10 mouse cellular contexts compared by ENCODE assay signal in genomic region chr6:52987905-52988640, GRCm38 (mm10).
"Had no signal": no experiment of that assay in that cellular context is flagged by ENCODE, and none has a peak within 500 bp of the region (broad histone marks: within the 10 kb centered on the region; RNA-seq: fewer than 3 reads in every experiment).

No protein-coding gene starts in this region.

- H3K4me1 ChIP-seq: kidney, embryonic 15.5 days; lung, embryonic 15.5 days; megakaryocyte, embryonic 14.5 days; midbrain, embryonic 10.5 days; midbrain, embryonic 13.5 days had no signal

- ATAC-seq: midbrain, embryonic 13.5 days had no signal

- H3K9ac ChIP-seq: kidney, embryonic 15.5 days; liver, embryonic 14.5 days; lung, embryonic 15.5 days; midbrain, embryonic 13.5 days had no signal

- H3K36me3 ChIP-seq: kidney, embryonic 15.5 days; lung, embryonic 15.5 days; midbrain, embryonic 10.5 days; midbrain, embryonic 13.5 days had no signal

- H3K4me2 ChIP-seq: kidney, embryonic 15.5 days; lung, embryonic 15.5 days; midbrain, embryonic 13.5 days had no signal

- H3K27ac ChIP-seq: kidney, embryonic 15.5 days; left cerebral cortex, adult 2 months; liver, embryonic 14.5 days; lung, embryonic 15.5 days; midbrain, embryonic 10.5 days; midbrain, embryonic 13.5 days had no signal

- H3K9me3 ChIP-seq: kidney, embryonic 15.5 days; lung, embryonic 15.5 days; midbrain, embryonic 10.5 days; midbrain, embryonic 13.5 days had no signal

- H3K27me3 ChIP-seq: kidney, embryonic 15.5 days; midbrain, embryonic 13.5 days had no signal

- DNase-seq: kidney, adult 11 months; layer of hippocampus, adult 9-11 months; thymus, adult 18-20 months had no signal

- H3K4me3 ChIP-seq: kidney, embryonic 15.5 days; left cerebral cortex, adult 2 months; lung, embryonic 15.5 days; megakaryocyte, embryonic 14.5 days; midbrain, embryonic 10.5 days; midbrain, embryonic 13.5 days had no signal
